Mouse (Mus musculus) neural tube, postnatal 0 days (tissue): ENCODE data around the gene Tmem28. TPM values are rescaled to one million over a fixed set of nuclear protein-coding genes. Genes with fewer than 3 reads are reported as not detected.

Source experiments
- polyA plus RNA-seq: library from polyadenylated mRNA; unstranded; fragments of >200 nt; fragmentation: Nextera tagmentation; extraction: Ambion mirVana; gene quantifications from 2 replicates; pipeline ENCODE4 v1.2.1, GENCODE M21; 2015

Tmem28 gene
- 1.5 TPM in 2 replicates for polyA plus RNA-seq

DNA sequence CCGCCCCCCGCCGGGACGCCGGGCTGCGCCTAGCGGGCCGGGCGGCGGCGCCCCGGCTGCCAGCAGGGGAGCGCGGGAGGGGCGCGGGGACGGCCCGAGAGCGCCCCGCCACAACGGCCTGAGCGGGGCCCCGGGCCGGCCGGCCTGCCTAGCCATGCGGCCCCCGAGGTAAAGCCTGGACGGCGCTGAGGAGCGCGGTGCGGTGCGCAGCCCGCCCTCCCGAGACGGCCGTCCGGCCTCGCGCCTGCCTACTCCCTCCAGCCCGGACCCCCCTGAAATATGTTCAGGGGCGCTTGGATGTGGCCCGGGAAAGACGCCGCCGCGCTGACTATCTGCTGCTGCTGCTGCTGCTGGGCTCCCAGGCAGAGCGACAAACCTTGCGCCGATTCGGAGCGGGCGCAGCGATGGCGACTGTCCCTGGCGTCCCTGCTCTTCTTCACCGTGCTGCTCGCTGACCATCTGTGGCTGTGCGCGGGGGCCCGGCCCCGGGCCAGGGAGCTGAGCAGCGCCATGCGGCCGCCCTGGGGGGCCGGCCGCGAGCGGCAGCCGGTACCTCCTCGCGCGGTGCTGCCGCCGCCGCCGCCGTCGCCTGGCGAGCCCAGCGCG, at the start of gene Tmem28:
Gene Tmem28, plus strand, starts transcription at position 232 of the 606 bp plus-strand sequence.

Other genes with a start within 250 kb of the Tmem28 start
- 1.9 and 2.0 TPM in 2 replicates for gene Eda, start 154.6 kb downstream of the Tmem28 start, polyA plus RNA-seq